Mouse (Mus musculus): Measurements from ENCODE around the gene Picalm. TPM values are rescaled to one million over a fixed set of nuclear protein-coding genes. Genes with fewer than 3 reads are reported as not detected.

The Picalm gene
- polyA plus RNA-seq, 1 experiment from 2014 or later: 44.8 TPM

- Histone ChIP-seq H3K27me3 (peaks cover 5% of the 10 kb centered on the region; the same call in 1 of the 2 replicates), H3K9ac (no peak overlapping the region), H3K4me1 (replicated peaks) (peaks cover 35% of the 10 kb centered on the region), H3K4me2 (no peak overlapping the region), H3K4me3 (replicated peaks) (no peak overlapping the region), H3K9me3 (replicated peaks) (no peaks in the 10 kb centered on the region), H3K27ac (replicated peaks) (no peak overlapping the region), H3K36me3 (replicated peaks) (no peaks in the 10 kb centered on the region)
- ATAC-seq (ENCODE audit: insufficient read depth): no peak
- WGBS (ENCODE audit: insufficient replicate concordance): 49% methylated on average over 4 of the region's 4 CpGs
Observed at GRCm38 (mm10) chr7:90098253-90098652, 31.8 kb upstream of the Picalm start.

GRCm38 (mm10) chr7:90099248-90099647, 30.8 kb upstream of the Picalm start:
- H3K9ac ChIP-seq: no peak overlapping the region

GRCm38 (mm10) chr7:90100614-90101160, 29.3 kb upstream of the Picalm start:
- H3K36me3 ChIP-seq (replicated peaks): no peaks in the 10 kb centered on the region
- no peak for ATAC-seq (ENCODE audit: insufficient read depth)
- no peak overlapping the region for H3K27ac ChIP-seq (replicated peaks)
- no peak overlapping the region for H3K9ac ChIP-seq
- peaks cover 32% of the 10 kb centered on the region for H3K4me1 ChIP-seq (replicated peaks)
- no peak overlapping the region for H3K4me3 ChIP-seq (replicated peaks)
- no peaks in the 10 kb centered on the region for H3K9me3 ChIP-seq (replicated peaks)
- WGBS (ENCODE audit: insufficient replicate concordance): 70% methylated on average over 3 of the region's 3 CpGs
- H3K4me2 ChIP-seq: no peak overlapping the region
- H3K27me3 ChIP-seq: peaks cover 4% of the 10 kb centered on the region; the same call in 1 of the 2 replicates

More at GRCm38 (mm10) chr7:90099248-90099647, 30.8 kb upstream of the Picalm start:
- Histone ChIP-seq H3K27ac (replicated peaks) (0 out of 2 replicates have a peak overlapping the region, but pooled peaks have one; percentile 4), H3K4me3 (replicated peaks) (no peak overlapping the region), H3K27me3 (peaks cover 5% of the 10 kb centered on the region; the same call in 1 of the 2 replicates), H3K4me2 (peak overlapping the region; percentile 13; the same call in 1 of the 2 replicates), H3K4me1 (replicated peaks) (peaks cover 30% of the 10 kb centered on the region), H3K9me3 (replicated peaks) (no peaks in the 10 kb centered on the region), H3K36me3 (replicated peaks) (no peaks in the 10 kb centered on the region)
- WGBS (ENCODE audit: insufficient replicate concordance): 64% methylated on average over 10 of the region's 10 CpGs
- no peak for ATAC-seq (ENCODE audit: insufficient read depth)

- 85% methylated on average over 2 of the region's 2 CpGs for WGBS (ENCODE audit: insufficient replicate concordance)
- Histone ChIP-seq H3K36me3 (replicated peaks) (no peaks in the 10 kb centered on the region), H3K4me3 (replicated peaks) (no peak overlapping the region), H3K27ac (replicated peaks) (no peak overlapping the region), H3K4me2 (no peak overlapping the region), H3K9me3 (replicated peaks) (no peaks in the 10 kb centered on the region), H3K27me3 (no peaks in the 10 kb centered on the region), H3K9ac (no peak overlapping the region), H3K4me1 (replicated peaks) (no peaks in the 10 kb centered on the region)
- ATAC-seq (ENCODE audit: insufficient read depth): no peak
Observed at GRCm38 (mm10) chr7:90116100-90116499, 13.9 kb upstream of the Picalm start.

GRCm38 (mm10) chr7:90120106-90120505, 9.9 kb upstream of the Picalm start:
- no peak overlapping the region for H3K27ac ChIP-seq (replicated peaks)
- H3K9ac ChIP-seq: no peak overlapping the region
- no peaks in the 10 kb centered on the region for H3K4me1 ChIP-seq (replicated peaks)
- WGBS (ENCODE audit: insufficient replicate concordance): 65% methylated on average over 4 of the region's 4 CpGs
- ATAC-seq (ENCODE audit: insufficient read depth): no peak
- no peak overlapping the region for H3K4me3 ChIP-seq (replicated peaks)
- H3K27me3 ChIP-seq: no peaks in the 10 kb centered on the region
- no peak overlapping the region for H3K4me2 ChIP-seq
- no peaks in the 10 kb centered on the region for H3K9me3 ChIP-seq (replicated peaks)
- no peaks in the 10 kb centered on the region for H3K36me3 ChIP-seq (replicated peaks)

GRCm38 (mm10) chr7:90124991-90125390, 5.0 kb upstream of the Picalm start:
- H3K36me3 ChIP-seq (replicated peaks): no peaks in the 10 kb centered on the region
- no peak overlapping the region for H3K27ac ChIP-seq (replicated peaks)
- no peak overlapping the region for H3K4me2 ChIP-seq
- no peak overlapping the region for H3K4me3 ChIP-seq (replicated peaks)
- H3K4me1 ChIP-seq (replicated peaks): peaks cover 28% of the 10 kb centered on the region
- no peaks in the 10 kb centered on the region for H3K27me3 ChIP-seq
- no peak overlapping the region for H3K9ac ChIP-seq
- 83% methylated on average over 5 of the region's 5 CpGs for WGBS (ENCODE audit: insufficient replicate concordance)
- H3K9me3 ChIP-seq (replicated peaks): no peaks in the 10 kb centered on the region
- no peak for ATAC-seq (ENCODE audit: insufficient read depth)

- Histone ChIP-seq H3K27ac (replicated peaks) (peak overlapping the region; percentile 98), H3K4me3 (replicated peaks) (peak overlapping the region; percentile 98), H3K4me2 (peak overlapping the region; percentile 92), H3K36me3 (replicated peaks) (no peaks in the 10 kb centered on the region), H3K9me3 (replicated peaks) (no peaks in the 10 kb centered on the region), H3K27me3 (no peaks in the 10 kb centered on the region), H3K9ac (peak overlapping the region; percentile 95), H3K4me1 (replicated peaks) (peaks cover 31% of the 10 kb centered on the region)
- no peak for ATAC-seq (ENCODE audit: insufficient read depth)
- WGBS (ENCODE audit: insufficient replicate concordance): 60% methylated on average over 8 of the region's 8 CpGs
Observed at GRCm38 (mm10) chr7:90128631-90129200, 1.3 kb upstream of the Picalm start.

- 0% methylated on average over 12 of the region's 12 CpGs for WGBS (ENCODE audit: insufficient replicate concordance)
- ATAC-seq (ENCODE audit: insufficient read depth): peak; percentile 1
Observed at GRCm38 (mm10) chr7:90129271-90129731, 712 bp upstream of the Picalm start.

GRCm38 (mm10) chr7:90130501-90131375, 725 bp downstream of the Picalm start:
- peak; percentile 49 for ATAC-seq (ENCODE audit: insufficient read depth)
- 0 out of 2 replicates have a peak, but pooled peaks cover 3% of the 10 kb centered on the region for H3K36me3 ChIP-seq (replicated peaks)
- peak overlapping the region; percentile 98 for H3K4me3 ChIP-seq (replicated peaks)
- WGBS (ENCODE audit: insufficient replicate concordance): under 1% methylated on average over 38 of the region's 39 CpGs
- H3K4me1 ChIP-seq (replicated peaks): peaks cover 43% of the 10 kb centered on the region
- peak overlapping the region; percentile 100 for H3K9ac ChIP-seq
- H3K27me3 ChIP-seq: no peaks in the 10 kb centered on the region
- peak overlapping the region; percentile 98 for H3K27ac ChIP-seq (replicated peaks)
- no peaks in the 10 kb centered on the region for H3K9me3 ChIP-seq (replicated peaks)
- H3K4me2 ChIP-seq: peak overlapping the region; percentile 92

More at GRCm38 (mm10) chr7:90129271-90129731, 712 bp upstream of the Picalm start:
- H3K4me1 ChIP-seq (replicated peaks): peaks cover 36% of the 10 kb centered on the region
- H3K4me3 ChIP-seq (replicated peaks): peak overlapping the region; percentile 98
- peak overlapping the region; percentile 98 for H3K27ac ChIP-seq (replicated peaks)
- H3K9ac ChIP-seq: peak overlapping the region; percentile 95
- no peaks in the 10 kb centered on the region for H3K36me3 ChIP-seq (replicated peaks)
- no peaks in the 10 kb centered on the region for H3K9me3 ChIP-seq (replicated peaks)
- H3K4me2 ChIP-seq: peak overlapping the region; percentile 92
- no peaks in the 10 kb centered on the region for H3K27me3 ChIP-seq

GRCm38 (mm10) chr7:90131376-90131651, 1.3 kb downstream of the Picalm start:
- H3K27me3 ChIP-seq: no peaks in the 10 kb centered on the region
- H3K4me2 ChIP-seq: peak overlapping the region; percentile 92
- H3K4me1 ChIP-seq (replicated peaks): peaks cover 48% of the 10 kb centered on the region
- H3K4me3 ChIP-seq (replicated peaks): peak overlapping the region; percentile 98
- peak overlapping the region; percentile 98 for H3K27ac ChIP-seq (replicated peaks)
- H3K9ac ChIP-seq: peak overlapping the region; percentile 100
- 0% methylated on average over 2 of the region's 2 CpGs for WGBS (ENCODE audit: insufficient replicate concordance)
- H3K36me3 ChIP-seq (replicated peaks): 0 out of 2 replicates have a peak, but pooled peaks cover 3% of the 10 kb centered on the region
- H3K9me3 ChIP-seq (replicated peaks): no peaks in the 10 kb centered on the region
- ATAC-seq (ENCODE audit: insufficient read depth): no peak

- H3K9me3 ChIP-seq (replicated peaks): no peaks in the 10 kb centered on the region
- H3K9ac ChIP-seq: peak overlapping the region; percentile 100
- H3K36me3 ChIP-seq (replicated peaks): peaks cover 8% of the 10 kb centered on the region
- WGBS (ENCODE audit: insufficient replicate concordance): 7% methylated on average over 7 of the region's 7 CpGs
- ATAC-seq (ENCODE audit: insufficient read depth): no peak
- peak overlapping the region; percentile 98 for H3K4me3 ChIP-seq (replicated peaks)
- H3K27ac ChIP-seq (replicated peaks): peak overlapping the region; percentile 98
- H3K4me1 ChIP-seq (replicated peaks): peaks cover 53% of the 10 kb centered on the region
- peak overlapping the region; percentile 92 for H3K4me2 ChIP-seq
- H3K27me3 ChIP-seq: no peaks in the 10 kb centered on the region
Observed at GRCm38 (mm10) chr7:90131831-90132241, 1.8 kb downstream of the Picalm start.
